8 mouse cellular contexts compared by ENCODE assay signal in the genomic region with DNA sequence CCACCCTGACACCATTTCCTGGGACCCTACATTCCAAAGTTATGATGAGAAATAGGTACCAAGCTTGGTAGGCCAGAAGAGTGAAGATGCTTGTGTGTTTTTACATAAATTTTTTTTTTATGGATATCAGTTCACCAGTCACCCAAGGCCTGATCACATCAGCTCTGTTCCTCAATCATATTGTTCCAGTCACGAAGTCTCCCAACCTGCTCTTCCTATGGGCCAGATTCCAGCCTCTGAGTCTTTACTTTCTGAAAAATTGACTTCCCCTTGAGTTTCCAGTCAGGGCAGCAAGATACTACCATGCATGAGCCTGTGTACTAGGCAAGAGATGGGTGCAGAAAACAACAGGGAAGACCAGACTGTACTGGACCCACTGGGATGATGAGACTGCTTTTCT. TPM values are rescaled to one million over a fixed set of nuclear protein-coding genes. Genes with fewer than 3 reads are reported as not detected.
DNase-seq lines count a peak whose midpoint lies in the region; ATAC-seq and TF ChIP-seq lines count a peak whose summit lies in the region.

Gene Hnrnpm, minus strand, starts transcription at position 101 of the 400 bp plus-strand sequence.

- no peaks in the 10 kb centered on the region for H3K9me3 ChIP-seq in embryonic facial prominence, embryonic 10.5 days
- H3K9me3 ChIP-seq in heart, embryonic 12.5 days (replicated peaks), result no peaks in the 10 kb centered on the region

- TF ChIP-seq POLR2A in liver, adult 2 months (IDR thresholded peaks at IDR 0.05; ENCODE audit: extremely low read depth, insufficient read depth, low read length), result no peak

- H3K79me2 ChIP-seq in liver, adult 2 months (ENCODE audit: control insufficient read depth, insufficient read depth, low read length), result peaks cover 14% of the 10 kb centered on the region; the same call in 1 of the 2 replicates

- H3K36me3 ChIP-seq in liver, adult 2 months (ENCODE audit: control insufficient read depth, insufficient read depth, low read length), result peaks cover 7% of the 10 kb centered on the region
- H3K36me3 ChIP-seq in embryonic facial prominence, embryonic 10.5 days (replicated peaks), result peaks cover 31% of the 10 kb centered on the region
- peaks cover 15% of the 10 kb centered on the region for H3K36me3 ChIP-seq in heart, embryonic 12.5 days

- no peak for TF ChIP-seq CTCF in liver, adult 2 months (IDR thresholded peaks at IDR 0.05; ENCODE audit: low read depth, low read length)

- intact Hi-C loops in left cerebral cortex, postnatal 10 days (cut with DNase I), result no loop called here

- no peak for ATAC-seq in heart, embryonic 12.5 days (ENCODE audit: insufficient number of reproducible peaks, low FRiP score)
- no peak for ATAC-seq in monocyte, adult 5-6 weeks (replicated peaks; ENCODE audit: insufficient number of reproducible peaks, low FRiP score, low TSS enrichment, poor library complexity, severe bottlenecking)

- peak within 1 kb of the TSS; percentile 91 for H3K4me2 ChIP-seq in heart, embryonic 12.5 days

- no peak within 1 kb of the TSS for H3K27ac ChIP-seq in liver, adult 2 months (replicated peaks; ENCODE audit: insufficient read depth, low read depth, low read length)
- peak within 1 kb of the TSS; percentile 99 for H3K27ac ChIP-seq in embryonic facial prominence, embryonic 10.5 days (replicated peaks)
- H3K27ac ChIP-seq in heart, embryonic 12.5 days (ENCODE audit: poor library complexity, severe bottlenecking), result peak within 1 kb of the TSS; percentile 30; the same call in 1 of the 2 replicates

- no peak within 1 kb of the TSS for H3K4me3 ChIP-seq in liver, adult 2 months (ENCODE audit: insufficient read depth, low read depth, low read length)
- peak within 1 kb of the TSS; percentile 91 for H3K4me3 ChIP-seq in embryonic facial prominence, embryonic 10.5 days
- H3K4me3 ChIP-seq in heart, embryonic 12.5 days, result peak within 1 kb of the TSS; percentile 85

- H3K4me1 ChIP-seq in liver, adult 2 months (ENCODE audit: control insufficient read depth, insufficient read depth, low read length), result peaks cover 11% of the 10 kb centered on the region
- H3K4me1 ChIP-seq in embryonic facial prominence, embryonic 10.5 days, result peaks cover 32% of the 10 kb centered on the region
- peaks cover 28% of the 10 kb centered on the region for H3K4me1 ChIP-seq in heart, embryonic 12.5 days (replicated peaks)

- no peak for DNase-seq in liver, adult 2 months (ENCODE audit: extremely low read depth, low read depth, low spot score)
- DNase-seq in liver, result no peak
- DNase-seq in embryonic facial prominence, embryonic 10.5 days (ENCODE audit: low spot score), result no peak
- no peak for DNase-seq in left cerebral cortex, postnatal 10 days (ENCODE audit: extremely low spot score in 1 of 2, low spot score in 2 of 2)
- no peak for DNase-seq in frontal cortex, postnatal 25 days (ENCODE audit: low spot score in 2 of 2)
- DNase-seq in spleen, postnatal 10 days (ENCODE audit: low spot score in 2 of 2), result no peak

- WGBS in liver, adult 2 months, result 86% methylated on average over 1 of the region's 1 CpGs
- WGBS in embryonic facial prominence, embryonic 10.5 days, result 88% methylated on average over 1 of the region's 1 CpGs
- 94% methylated on average over 1 of the region's 1 CpGs for WGBS in heart, embryonic 12.5 days

- no peak within 1 kb of the TSS for H3K9ac ChIP-seq in liver, adult 2 months (ENCODE audit: low read depth, low read length)
- H3K9ac ChIP-seq in heart, embryonic 12.5 days, result peak within 1 kb of the TSS; percentile 85

- no peaks in the 10 kb centered on the region for H3K27me3 ChIP-seq in liver, adult 2 months (ENCODE audit: control insufficient read depth, insufficient read depth, low read length)
- no peaks in the 10 kb centered on the region for H3K27me3 ChIP-seq in embryonic facial prominence, embryonic 10.5 days (replicated peaks; ENCODE audit: low read depth, poor library complexity, severe bottlenecking)
- H3K27me3 ChIP-seq in heart, embryonic 12.5 days (replicated peaks), result no peaks in the 10 kb centered on the region

RNA-seq across cellular contexts. Expression of gene Hnrnpm, which starts in this region (rescaled TPM):
- 49.9 and 53.7 TPM in 2 replicates for total RNA-seq in liver, adult 2 months (2014; rRNA removed)
- polyA plus RNA-seq in liver, adult 2 months (2012; rRNA removed), result 28.0 and 33.6 TPM in 2 replicates
- polyA plus RNA-seq in embryonic facial prominence, embryonic 10.5 days (2016; fragmentation: Nextera tagmentation; extraction: Ambion mirVana), result 567 and 569 TPM in 2 replicates
- polyA plus RNA-seq in heart, embryonic 12.5 days (2016; fragmentation: Nextera tagmentation; extraction: Ambion mirVana), result 257 and 259 TPM in 2 replicates
- 100 to 1,000 TPM; 113 to 115 TPM for total RNA-seq in left cerebral cortex, postnatal 10 days (2021)
- 275 to 423 TPM (median 304 TPM) in 3 replicates for total RNA-seq in monocyte, adult 5-6 weeks (2017)
